Comparison of ENCODE assay signal across 8 mouse cellular contexts in genomic region chr1:120120969-120121811, GRCm38 (mm10). TPM values are rescaled to one million over a fixed set of nuclear protein-coding genes. Genes with fewer than 3 reads are reported as not detected.
DNase-seq lines count a peak whose midpoint lies in the region; ATAC-seq and TF ChIP-seq lines count a peak whose summit lies in the region.

Gene Dbi (minus strand): TSS chr1:120121078.
Gene 3110009E18Rik (plus strand): TSS chr1:120121187.

- 2% methylated on average over 52 of the region's 52 CpGs for WGBS in embryonic facial prominence, embryonic 13.5 days
- WGBS in limb, embryonic 14.5 days, result 2% methylated on average over 50 of the region's 52 CpGs
- WGBS in midbrain, postnatal 0 days, result 2% methylated on average over 52 of the region's 52 CpGs

- peak within 1 kb of the TSS; percentile 81 for H3K9ac ChIP-seq in embryonic facial prominence, embryonic 13.5 days
- peak within 1 kb of the TSS; percentile 60 for H3K9ac ChIP-seq in limb, embryonic 14.5 days (ENCODE audit: low read depth, low read length, severe bottlenecking)
- H3K9ac ChIP-seq in midbrain, postnatal 0 days (replicated peaks; ENCODE audit: low read length, poor library complexity, severe bottlenecking), result peak within 1 kb of the TSS; percentile 72

- peak within 1 kb of the TSS; percentile 77 for H3K4me2 ChIP-seq in embryonic facial prominence, embryonic 13.5 days
- H3K4me2 ChIP-seq in limb, embryonic 14.5 days (replicated peaks; ENCODE audit: low read depth, low read length, severe bottlenecking), result peak within 1 kb of the TSS; percentile 88
- peak within 1 kb of the TSS; percentile 93 for H3K4me2 ChIP-seq in midbrain, postnatal 0 days (ENCODE audit: low read depth, low read length, poor library complexity, severe bottlenecking)

- peak; percentile 98 for DNase-seq in 3134 (ENCODE audit: extremely low read depth, insufficient read length, low spot score)
- DNase-seq in adrenal gland, postnatal 36 days, result peak; percentile 99
- peak; percentile 98 for DNase-seq in heart, adult 8-10 months (ENCODE audit: low spot score)
- DNase-seq in kidney, adult 9 months, result peak; percentile 99
- DNase-seq in limb, embryonic 14.5 days (ENCODE audit: low spot score), result peak; percentile 99
- DNase-seq in midbrain, postnatal 0 days (ENCODE audit: low spot score), result peak; percentile 99
- peak; percentile 90 to 91 for DNase-seq in spleen, postnatal 14 days (ENCODE audit: low spot score in 2 of 2)

- peaks cover 2% of the 10 kb centered on the region for H3K36me3 ChIP-seq in embryonic facial prominence, embryonic 13.5 days
- H3K36me3 ChIP-seq in limb, embryonic 14.5 days (ENCODE audit: control insufficient read depth, insufficient read depth, low read length), result peaks cover 4% of the 10 kb centered on the region
- H3K36me3 ChIP-seq in midbrain, postnatal 0 days (ENCODE audit: insufficient read depth, low read length), result 0 out of 2 replicates have a peak, but pooled peaks cover 3% of the 10 kb centered on the region

- peak; percentile 53 for TF ChIP-seq CTCF in midbrain, postnatal 0 days (IDR thresholded peaks at IDR 0.05)

- H3K27me3 ChIP-seq in embryonic facial prominence, embryonic 13.5 days, result no peaks in the 10 kb centered on the region
- no peaks in the 10 kb centered on the region for H3K27me3 ChIP-seq in limb, embryonic 14.5 days (ENCODE audit: control insufficient read depth, insufficient read depth, low read length)
- no peaks in the 10 kb centered on the region for H3K27me3 ChIP-seq in midbrain, postnatal 0 days (ENCODE audit: insufficient read depth, low read length)

- H3K27ac ChIP-seq in embryonic facial prominence, embryonic 13.5 days, result peak within 1 kb of the TSS; percentile 93
- peak within 1 kb of the TSS; percentile 83 for H3K27ac ChIP-seq in limb, embryonic 14.5 days (replicated peaks; ENCODE audit: low read depth, low read length)
- peak within 1 kb of the TSS; percentile 82 for H3K27ac ChIP-seq in midbrain, postnatal 0 days (ENCODE audit: low read depth, low read length)

- peak; percentile 94 for ATAC-seq in embryonic facial prominence, embryonic 13.5 days (ENCODE audit: insufficient number of reproducible peaks, insufficient read depth, low FRiP score, low TSS enrichment, low read depth)
- ATAC-seq in limb, embryonic 14.5 days (ENCODE audit: low FRiP score, low read depth), result peak; percentile 96
- peak; percentile 94 for ATAC-seq in midbrain, postnatal 0 days (ENCODE audit: low FRiP score)

- no peaks in the 10 kb centered on the region for H3K9me3 ChIP-seq in embryonic facial prominence, embryonic 13.5 days
- H3K9me3 ChIP-seq in limb, embryonic 14.5 days (ENCODE audit: control insufficient read depth, low read length), result no peaks in the 10 kb centered on the region
- H3K9me3 ChIP-seq in midbrain, postnatal 0 days (ENCODE audit: low read length), result no peaks in the 10 kb centered on the region

- peak within 1 kb of the TSS; percentile 65 for H3K4me3 ChIP-seq in embryonic facial prominence, embryonic 13.5 days
- peak within 1 kb of the TSS; percentile 51 for H3K4me3 ChIP-seq in limb, embryonic 14.5 days (replicated peaks; ENCODE audit: low read length)
- peak within 1 kb of the TSS; percentile 63 for H3K4me3 ChIP-seq in midbrain, postnatal 0 days (ENCODE audit: low read depth, low read length)

- H3K4me1 ChIP-seq in embryonic facial prominence, embryonic 13.5 days, result peaks cover 33% of the 10 kb centered on the region
- peaks cover 10% of the 10 kb centered on the region for H3K4me1 ChIP-seq in limb, embryonic 14.5 days (ENCODE audit: control insufficient read depth, insufficient read depth, low read length)
- H3K4me1 ChIP-seq in midbrain, postnatal 0 days (ENCODE audit: insufficient read depth, low read length), result 0 out of 2 replicates have a peak, but pooled peaks cover 8% of the 10 kb centered on the region

- peak; percentile 81; the same call in 1 of the 2 replicates for TF ChIP-seq POLR2A in limb, embryonic 14.5 days (IDR thresholded peaks at IDR 0.05; ENCODE audit: borderline replicate concordance, extremely low read depth, insufficient read depth, insufficient read length)

RNA-seq across cellular contexts. Expression of gene Dbi, which starts in this region (rescaled TPM):
- total RNA-seq in adrenal gland, postnatal 36 days (2021), result 1,000 to 10,000 TPM in 1 of 2 experiments, 100 to 1,000 TPM in 1; 862 to 1,322 TPM
- polyA plus RNA-seq in embryonic facial prominence, embryonic 13.5 days (2015; fragmentation: Nextera tagmentation; extraction: Ambion mirVana), result 607 and 644 TPM in 2 replicates
- 100 to 1,000 TPM; 239 to 289 (median 263) TPM for total RNA-seq in heart, adult 8-10 months (2022)
- 313 and 381 TPM in 2 replicates for polyA plus RNA-seq in limb, embryonic 14.5 days (2012; rRNA removed)
- polyA plus RNA-seq in limb, embryonic 14.5 days (2014; fragmentation: Nextera tagmentation; extraction: Ambion mirVana), result 660 and 749 TPM in 2 replicates
- 515 and 540 TPM in 2 replicates for total RNA-seq in midbrain, postnatal 0 days (2014; rRNA removed)
- 1,809 and 1,897 TPM in 2 replicates for polyA plus RNA-seq in midbrain, postnatal 0 days (2015; fragmentation: Nextera tagmentation; extraction: Ambion mirVana)

RNA-seq across cellular contexts. Expression of gene 3110009E18Rik, which starts in this region (rescaled TPM):
- 10 to 100 TPM; 10.6 to 12.1 TPM for total RNA-seq in adrenal gland, postnatal 36 days (2021)
- polyA plus RNA-seq in embryonic facial prominence, embryonic 13.5 days (2015; fragmentation: Nextera tagmentation; extraction: Ambion mirVana), result 22.9 and 26.6 TPM in 2 replicates
- total RNA-seq in heart, adult 8-10 months (2022), result 1 to 10 TPM; 2.7 to 7.8 (median 5.1) TPM
- polyA plus RNA-seq in limb, embryonic 14.5 days (2012; rRNA removed), result 6.4 and 11.4 TPM in 2 replicates
- 19.8 and 20.9 TPM in 2 replicates for polyA plus RNA-seq in limb, embryonic 14.5 days (2014; fragmentation: Nextera tagmentation; extraction: Ambion mirVana)
- 0.77 and 1.9 TPM in 2 replicates for total RNA-seq in midbrain, postnatal 0 days (2014; rRNA removed)
- polyA plus RNA-seq in midbrain, postnatal 0 days (2015; fragmentation: Nextera tagmentation; extraction: Ambion mirVana), result 11.4 and 15.7 TPM in 2 replicates

Comparison
In these comparisons a context has a peak if more than half of its experiments do, and no peak if none do; other contexts are left out.
1. Peak in every context shown above with its lines: DNase-seq, ATAC-seq, H3K4me3 ChIP-seq and H3K27ac ChIP-seq.